Mouse (Mus musculus) limb, embryonic 12.5 days (tissue): Measurements from ENCODE around the gene Drap1. TPM values are rescaled to one million over a fixed set of nuclear protein-coding genes. Genes with fewer than 3 reads are reported as not detected.

Source experiments
- ATAC-seq: fragments of 200-750 bp; cut with Nextera tagmentation; 2 replicates; pipeline ENCODE4 v1.8.0; 2017; ENCODE audit warnings: low read depth, moderate TSS enrichment; ENCODE audit not compliant: insufficient number of reproducible peaks, insufficient read depth, low FRiP score, low TSS enrichment
- H3K27ac ChIP-seq: fragments of 300-500 bp; sonication (generic); 2 replicates; pipeline ENCODE4 v1.5.1; 2016; ENCODE audit warnings: mild to moderate bottlenecking, moderate library complexity
- H3K27me3 ChIP-seq: fragments of 300-500 bp; sonication (generic); 2 replicates; pipeline ENCODE4 v1.6.1; 2016; ENCODE audit warnings: mild to moderate bottlenecking, moderate library complexity
- H3K36me3 ChIP-seq: fragments of 300-500 bp; sonication (generic); 2 replicates; pipeline ENCODE4 v1.6.1; 2016; ENCODE audit warnings: mild to moderate bottlenecking, moderate library complexity
- H3K4me1 ChIP-seq: fragments of 300-500 bp; sonication (generic); replicated peaks from 2 replicates; pipeline ENCODE4 v1.6.1; 2016
- H3K4me2 ChIP-seq: fragments of 300-500 bp; sonication (generic); 2 replicates; pipeline ENCODE4 v1.6.1; 2016; ENCODE audit warnings: mild to moderate bottlenecking, moderate library complexity
- H3K4me3 ChIP-seq: fragments of 300-500 bp; sonication (generic); replicated peaks from 2 replicates; pipeline ENCODE4 v1.5.1; 2016; ENCODE audit warnings: mild to moderate bottlenecking
- H3K9ac ChIP-seq: fragments of 300-500 bp; sonication (generic); replicated peaks from 2 replicates; pipeline ENCODE4 v1.6.1; 2016; ENCODE audit warnings: mild to moderate bottlenecking, moderate library complexity
- H3K9me3 ChIP-seq: fragments of 300-500 bp; sonication (generic); 2 replicates; pipeline ENCODE4 v1.6.1; 2016; ENCODE audit warnings: mild to moderate bottlenecking, moderate library complexity
- WGBS: fragments of 180-500 bp; shearing (Covaris S2); methylation state at CpG from one replicate; pipeline ENCODE4 v1.1.7; 2016; 5-methylcytosine and 5-hydroxymethylcytosine counted together
- polyA plus RNA-seq: library from polyadenylated mRNA; unstranded; fragments of >200 nt; fragmentation: Nextera tagmentation; extraction: Ambion mirVana; gene quantifications from 2 replicates; pipeline ENCODE4 v1.2.1, GENCODE M21; 2016

The Drap1 gene
- polyA plus RNA-seq, 1 experiment from 2014 or later, result 324 TPM

GRCm38 (mm10) chr19:5377446-5377845 lies 47.3 kb downstream of the Drap1 start:
- H3K27me3 ChIP-seq, result no peaks in the 10 kb centered on the region
- H3K27ac ChIP-seq, result no peak overlapping the region
- ATAC-seq, result no peak

DNA sequence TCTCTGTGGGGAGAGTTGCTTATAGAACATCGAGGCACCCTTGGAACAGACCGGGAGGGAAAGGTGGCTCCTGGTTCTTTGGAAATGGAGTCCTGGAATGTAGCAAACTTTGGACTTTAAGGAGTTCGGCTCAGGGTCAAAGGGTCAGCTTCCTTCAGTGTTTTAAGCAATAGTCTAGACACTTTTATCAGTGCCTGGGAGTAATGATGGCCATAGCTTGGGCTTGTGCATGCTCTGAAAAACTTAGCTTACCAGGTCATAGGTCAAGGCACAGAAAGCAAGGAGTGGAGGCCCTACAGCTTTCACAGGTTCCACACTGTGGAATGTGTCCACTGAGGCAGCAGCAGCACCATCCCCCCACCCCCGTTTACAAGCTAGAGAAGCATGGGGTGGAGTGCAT lies 50.0 kb downstream of the Drap1 start:
- Histone ChIP-seq H3K4me2 (no peak overlapping the region), H3K9me3 (no peaks in the 10 kb centered on the region), H3K27ac (no peak overlapping the region), H3K9ac (no peak overlapping the region), H3K27me3 (no peaks in the 10 kb centered on the region), H3K4me3 (no peak overlapping the region), H3K36me3 (peaks cover 71% of the 10 kb centered on the region), H3K4me1 (no peaks in the 10 kb centered on the region)
- ATAC-seq, result no peak
- WGBS, result 71% methylated on average over 4 of the region's 4 CpGs

More at GRCm38 (mm10) chr19:5377446-5377845, 47.3 kb downstream of the Drap1 start:
- WGBS, result 91% methylated on average over 1 of the region's 1 CpGs
- H3K4me2 ChIP-seq, result no peak overlapping the region
- no peak overlapping the region for H3K9ac ChIP-seq
- peaks cover 73% of the 10 kb centered on the region for H3K36me3 ChIP-seq
- H3K9me3 ChIP-seq, result no peaks in the 10 kb centered on the region
- H3K4me1 ChIP-seq, result no peaks in the 10 kb centered on the region
- H3K4me3 ChIP-seq, result no peak overlapping the region

DNA sequence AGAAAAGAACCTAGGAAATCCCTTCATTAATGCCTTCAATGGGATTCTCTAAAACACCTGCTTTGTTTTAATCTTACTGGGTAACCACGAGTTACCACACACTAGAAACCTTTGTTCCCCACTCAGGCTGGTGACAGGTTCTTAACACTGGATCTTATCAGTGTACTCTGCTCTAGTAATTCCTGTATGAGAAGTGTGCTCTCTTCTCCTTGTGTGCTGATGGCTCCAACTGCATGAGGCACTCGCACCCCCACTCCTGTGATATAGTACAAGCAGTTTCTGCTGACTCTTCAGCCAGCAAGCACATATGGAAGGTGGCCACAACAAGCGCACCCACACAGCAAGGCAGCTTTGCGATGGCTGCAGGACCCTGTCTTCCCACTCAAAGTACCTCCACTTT lies 50.6 kb downstream of the Drap1 start:
- Histone ChIP-seq H3K4me1 (no peaks in the 10 kb centered on the region), H3K36me3 (peaks cover 71% of the 10 kb centered on the region), H3K27ac (no peak overlapping the region), H3K4me2 (no peak overlapping the region), H3K4me3 (no peak overlapping the region), H3K9ac (no peak overlapping the region), H3K9me3 (no peaks in the 10 kb centered on the region), H3K27me3 (no peaks in the 10 kb centered on the region)
- no peak for ATAC-seq
- WGBS, result 84% methylated on average over 4 of the region's 4 CpGs

Other genes starting within 250 kb of the Drap1 start
- 25.9 and 32.2 TPM in 2 replicates for gene Pacs1, start 151.9 kb downstream of the Drap1 start, polyA plus RNA-seq
- gene Sf3b2, start 129.5 kb downstream of the Drap1 start, polyA plus RNA-seq, result 380 and 389 TPM in 2 replicates
- gene Gal3st3, start 126.6 kb downstream of the Drap1 start, polyA plus RNA-seq, result 6.1 and 6.7 TPM in 2 replicates
- gene Catsper1, start 89.2 kb downstream of the Drap1 start, polyA plus RNA-seq, result not detected in 2 replicates
- 1.4 and 1.9 TPM in 2 replicates for gene Cst6, start 75.4 kb downstream of the Drap1 start, polyA plus RNA-seq
- gene Eif1ad, start 58.2 kb downstream of the Drap1 start, polyA plus RNA-seq, result 68.6 and 73.5 TPM in 2 replicates
- 453 and 465 TPM in 2 replicates for gene Banf1, start 57.8 kb downstream of the Drap1 start, polyA plus RNA-seq
- 111 and 118 TPM in 2 replicates for gene Sart1, start 36.3 kb downstream of the Drap1 start, polyA plus RNA-seq
- 0.20 TPM in 2 replicates for gene Tsga10ip, start 22.5 kb downstream of the Drap1 start, polyA plus RNA-seq
- gene AI837181, start 165 bp upstream of the Drap1 start, polyA plus RNA-seq, result 65.0 and 69.1 TPM in 2 replicates
- not detected in 2 replicates for gene Fosl1, start 22.6 kb upstream of the Drap1 start, polyA plus RNA-seq
- 10.4 and 10.8 TPM in 2 replicates for gene Ccdc85b, start 32.9 kb upstream of the Drap1 start, polyA plus RNA-seq
- 130 and 140 TPM in 2 replicates for gene Fibp, start 35.6 kb upstream of the Drap1 start, polyA plus RNA-seq
- gene Ctsw, start 43.5 kb upstream of the Drap1 start, polyA plus RNA-seq, result 2.2 and 2.9 TPM in 2 replicates
- 138 and 139 TPM in 2 replicates for gene Efemp2, start 49.0 kb upstream of the Drap1 start, polyA plus RNA-seq
- gene Mus81, start 63.4 kb upstream of the Drap1 start, polyA plus RNA-seq, result 43.4 and 43.7 TPM in 2 replicates
- gene Cfl1, start 65.5 kb upstream of the Drap1 start, polyA plus RNA-seq, result 2,525 and 2,543 TPM in 2 replicates
- 0.20 and 0.42 TPM in 2 replicates for gene 1700020D05Rik, start 78.8 kb upstream of the Drap1 start, polyA plus RNA-seq
- 9.3 and 10.1 TPM in 2 replicates for gene Snx32, start 85.6 kb upstream of the Drap1 start, polyA plus RNA-seq
- 1.2 TPM in 2 replicates for gene Ovol1, start 135.7 kb upstream of the Drap1 start, polyA plus RNA-seq
- gene Ap5b1, start 143.0 kb upstream of the Drap1 start, polyA plus RNA-seq, result 1.8 TPM in 2 replicates
- gene Rnaseh2c, start 176.9 kb upstream of the Drap1 start, polyA plus RNA-seq, result 171 and 193 TPM in 2 replicates
- 56.3 and 60.1 TPM in 2 replicates for gene Kat5, start 185.3 kb upstream of the Drap1 start, polyA plus RNA-seq
- gene Rela, start 212.5 kb upstream of the Drap1 start, polyA plus RNA-seq, result 44.7 and 45.9 TPM in 2 replicates
- gene Sipa1, start 238.7 kb upstream of the Drap1 start, polyA plus RNA-seq, result 26.5 and 27.6 TPM in 2 replicates